Mouse (Mus musculus): ENCODE measurements around the gene Zfp866. TPM values are rescaled to one million over a fixed set of nuclear protein-coding genes. Genes with fewer than 3 reads are reported as not detected.

The Zfp866 gene
- total and polyA plus RNA-seq, 3 experiments = 11.7 to 12.3 TPM; not detected in 1

- Histone ChIP-seq H3K4me1 (ENCODE audit: control insufficient read depth in 1 of 2, insufficient read depth in 2 of 2, low read length in 2 of 2) (no peaks in the 10 kb centered on the region), H3K79me2 (ENCODE audit: control insufficient read depth, insufficient read depth, low read length, poor library complexity) (no peaks in the 10 kb centered on the region), H3K27me3 (ENCODE audit: control insufficient read depth in 1 of 2, insufficient read depth in 2 of 2, low read length in 2 of 2) (no peaks in the 10 kb centered on the region), H3K9me3 (replicated peaks; ENCODE audit: insufficient read depth, low read length) (no peaks in the 10 kb centered on the region), H3K27ac (ENCODE audit: control insufficient read depth, low read depth, low read length) (no peak overlapping the region), H3K36me3 (ENCODE audit: control insufficient read depth in 1 of 2, insufficient read depth in 2 of 2, low read length in 2 of 2) (peaks cover 0 to 8% of the 10 kb centered on the region in 2 experiments; a peak in 2 of 4 replicates), H3K4me3 (ENCODE audit: control insufficient read depth in 1 of 2, insufficient read depth in 1 of 2, low read depth in 2 of 2, low read length in 2 of 2) (no peak overlapping the region), H3K9ac (ENCODE audit: control insufficient read depth, low read depth, low read length, poor library complexity, severe bottlenecking) (no peak overlapping the region)
- TF ChIP-seq SIN3A (IDR thresholded peaks at IDR 0.05; ENCODE audit: low read length) = no peak
- TF ChIP-seq POLR2AphosphoS2 (IDR thresholded peaks at IDR 0.05; ENCODE audit: low read length) = no peak
- no peak for TF ChIP-seq NELFE (IDR thresholded peaks at IDR 0.05; ENCODE audit: low read depth, low read length)
- no peak for TF ChIP-seq MAX (IDR thresholded peaks at IDR 0.05; ENCODE audit: low read length)
- no peak for TF ChIP-seq BHLHE40 (IDR thresholded peaks at IDR 0.05; ENCODE audit: borderline replicate concordance, low read depth, low read length)
- TF ChIP-seq GATA1 (IDR thresholded peaks at IDR 0.05; ENCODE audit: low read depth, low read length) = no peak
- no peak for TF ChIP-seq POLR2A (IDR thresholded peaks at IDR 0.05; ENCODE audit: control insufficient read depth in 1 of 2, insufficient read depth in 1 of 2, low read depth in 1 of 2, low read length in 2 of 2, poor library complexity in 1 of 2)
- no peak for TF ChIP-seq ZC3H11A (IDR thresholded peaks at IDR 0.05; ENCODE audit: low read depth, low read length)
- no peak for TF ChIP-seq TCF12 (IDR thresholded peaks at IDR 0.05; ENCODE audit: low read depth, low read length)
- no peak for TF ChIP-seq MEF2A (IDR thresholded peaks at IDR 0.05; ENCODE audit: extremely low read depth, insufficient replicate concordance, low read depth, low read length, poor library complexity, severe bottlenecking)
- no peak for TF ChIP-seq CTCF (IDR thresholded peaks at IDR 0.05 in 2 of 3, conservative IDR thresholded peaks at IDR 0.05 in 1 of 3; ENCODE audit: control insufficient read depth in 1 of 3, insufficient read depth in 1 of 3, low read depth in 2 of 3, low read length in 3 of 3, poor library complexity in 1 of 3, severe bottlenecking in 1 of 3)
- TF ChIP-seq MXI1 (IDR thresholded peaks at IDR 0.05; ENCODE audit: low read depth, low read length) = no peak
- TF ChIP-seq UBTF (IDR thresholded peaks at IDR 0.05; ENCODE audit: borderline replicate concordance, insufficient read depth, low read depth, low read length) = no peak
- TF ChIP-seq KAT2A (conservative IDR thresholded peaks at IDR 0.05; ENCODE audit: low read depth, low read length) = no peak
- TF ChIP-seq NRF1 (IDR thresholded peaks at IDR 0.05; ENCODE audit: insufficient read depth, low read depth, low read length, poor library complexity, severe bottlenecking) = no peak
- TF ChIP-seq TBP (IDR thresholded peaks at IDR 0.05; ENCODE audit: low read depth, low read length) = no peak
- no peak for TF ChIP-seq CHD2 (IDR thresholded peaks at IDR 0.05; ENCODE audit: low read length)
- TF ChIP-seq RCOR1 (IDR thresholded peaks at IDR 0.05; ENCODE audit: low read depth, low read length) = no peak
- TF ChIP-seq USF1 (IDR thresholded peaks at IDR 0.05; ENCODE audit: low read depth, low read length) = no peak
- no peak for TF ChIP-seq GABPA (IDR thresholded peaks at IDR 0.05; ENCODE audit: low read depth, low read length)
- no peak for DNase-seq (ENCODE audit: low read depth, low spot score)
Measured at GRCm38 (mm10) chr8:69799946-69800345, 9.0 kb upstream of the Zfp866 start.

GRCm38 (mm10) chr8:69799261-69799660, 8.3 kb upstream of the Zfp866 start:
- Histone ChIP-seq H3K4me1 (ENCODE audit: control insufficient read depth in 1 of 2, insufficient read depth in 2 of 2, low read length in 2 of 2) (no peaks in the 10 kb centered on the region), H3K9ac (ENCODE audit: control insufficient read depth, low read depth, low read length, poor library complexity, severe bottlenecking) (no peak overlapping the region), H3K4me3 (ENCODE audit: control insufficient read depth in 1 of 2, insufficient read depth in 1 of 2, low read depth in 2 of 2, low read length in 2 of 2) (no peak overlapping the region), H3K27ac (ENCODE audit: control insufficient read depth, low read depth, low read length) (no peak overlapping the region), H3K79me2 (ENCODE audit: control insufficient read depth, insufficient read depth, low read length, poor library complexity) (no peaks in the 10 kb centered on the region), H3K27me3 (ENCODE audit: control insufficient read depth in 1 of 2, insufficient read depth in 2 of 2, low read length in 2 of 2) (no peaks in the 10 kb centered on the region), H3K9me3 (replicated peaks; ENCODE audit: insufficient read depth, low read length) (no peaks in the 10 kb centered on the region), H3K36me3 (ENCODE audit: control insufficient read depth in 1 of 2, insufficient read depth in 2 of 2, low read length in 2 of 2) (peaks cover 0 to 8% of the 10 kb centered on the region in 2 experiments; a peak in 2 of 4 replicates)
- no peak for DNase-seq (ENCODE audit: low read depth, low spot score)
- TF ChIP-seq CHD1 (IDR thresholded peaks at IDR 0.05; ENCODE audit: low read depth, low read length) (no peak), TAL1 (IDR thresholded peaks at IDR 0.05; ENCODE audit: low read length) (no peak), GABPA (IDR thresholded peaks at IDR 0.05; ENCODE audit: low read depth, low read length) (no peak)

Measured in MEL (cell line).